Mouse (Mus musculus) midbrain, embryonic 16.5 days (tissue): ENCODE results near the gene Smg5. TPM values are rescaled to one million over a fixed set of nuclear protein-coding genes. Genes with fewer than 3 reads are reported as not detected.

ENCODE experiments used
- ATAC-seq: fragments of 200-750 bp; cut with Nextera tagmentation; 2 replicates; pipeline ENCODE4 v1.8.0; 2017; ENCODE audit warnings: moderate TSS enrichment
- H3K27ac ChIP-seq: fragments of 300-500 bp; sonication (generic); 2 replicates; pipeline ENCODE4 v1.5.1; 2014; ENCODE audit warnings: mild to moderate bottlenecking, low read length, mixed read lengths
- H3K27me3 ChIP-seq: fragments of 300-500 bp; sonication (generic); 2 replicates; pipeline ENCODE4 v1.6.1; 2014; ENCODE audit warnings: low read depth, low read length, mixed read lengths; ENCODE audit not compliant: control insufficient read depth, insufficient read depth
- H3K36me3 ChIP-seq: fragments of 300-500 bp; sonication (generic); 2 replicates; pipeline ENCODE4 v1.6.1; 2014; ENCODE audit warnings: mild to moderate bottlenecking, low read length, moderate library complexity, mixed read lengths; ENCODE audit not compliant: control insufficient read depth, insufficient read depth
- H3K4me1 ChIP-seq: fragments of 300-500 bp; sonication (generic); 2 replicates; pipeline ENCODE4 v1.6.1; 2014; ENCODE audit warnings: mild to moderate bottlenecking, low read length, mixed read lengths; ENCODE audit not compliant: control insufficient read depth, insufficient read depth
- H3K4me2 ChIP-seq: fragments of 300-500 bp; sonication (generic); 2 replicates; pipeline ENCODE4 v1.6.1; 2014; ENCODE audit warnings: mild to moderate bottlenecking, low read length, mixed read lengths
- H3K4me3 ChIP-seq: fragments of 300-500 bp; sonication (generic); 2 replicates; pipeline ENCODE4 v1.5.1; 2014; ENCODE audit warnings: low read depth, mild to moderate bottlenecking, low read length, moderate library complexity, mixed read lengths
- H3K9ac ChIP-seq: fragments of 300-500 bp; sonication (generic); 2 replicates; pipeline ENCODE4 v1.6.1; 2014; ENCODE audit warnings: low read depth, low read length, mixed read lengths
- H3K9me3 ChIP-seq: fragments of 300-500 bp; sonication (generic); replicated peaks from 2 replicates; pipeline ENCODE4 v1.6.1; 2014; ENCODE audit warnings: mild to moderate bottlenecking, low read length, mixed read lengths; ENCODE audit not compliant: control insufficient read depth, poor library complexity, severe bottlenecking
- WGBS: fragments of 180-500 bp; shearing (Covaris S2); extraction: QIAGEN DNeasy Blood & Tissue Kit; methylation state at CpG from one replicate; pipeline ENCODE4 v1.1.7; 2014; 5-methylcytosine and 5-hydroxymethylcytosine counted together
- polyA plus RNA-seq: library from polyadenylated mRNA; unstranded; fragments of >200 nt; fragmentation: Nextera tagmentation; extraction: Ambion mirVana; gene quantifications from 2 replicates; pipeline ENCODE4 v1.2.1, GENCODE M21; 2015

The Smg5 gene
- polyA plus RNA-seq, 1 experiment from 2014 or later = 61.4 TPM

GRCm38 (mm10) chr3:88299172-88299571, 36.9 kb upstream of the Smg5 start:
- no peak for ATAC-seq
- 87% methylated on average over 1 of the region's 1 CpGs for WGBS

GRCm38 (mm10) chr3:88324951-88325405, 11.1 kb upstream of the Smg5 start, which contains the start of gene Glmp:
Gene Glmp (plus strand): TSS chr3:88325023.
- ATAC-seq = peak; percentile 83
- no peak within 1 kb of the TSS for H3K27ac ChIP-seq
- H3K4me1 ChIP-seq = peaks cover 8% of the 10 kb centered on the region
- H3K4me2 ChIP-seq = peak within 1 kb of the TSS; percentile 82
- peaks cover 31% of the 10 kb centered on the region for H3K36me3 ChIP-seq
- no peaks in the 10 kb centered on the region for H3K9me3 ChIP-seq
- WGBS = 2% methylated on average over 10 of the region's 10 CpGs
- H3K4me3 ChIP-seq = peak within 1 kb of the TSS; percentile 46
- H3K9ac ChIP-seq = peak within 1 kb of the TSS; percentile 51
- H3K27me3 ChIP-seq = no peaks in the 10 kb centered on the region

More at GRCm38 (mm10) chr3:88299172-88299571, 36.9 kb upstream of the Smg5 start:
- H3K27me3 ChIP-seq = no peaks in the 10 kb centered on the region
- H3K4me1 ChIP-seq = peaks cover 15% of the 10 kb centered on the region
- H3K27ac ChIP-seq = no peak overlapping the region
- H3K9ac ChIP-seq = no peak overlapping the region
- H3K4me2 ChIP-seq = no peak overlapping the region
- no peaks in the 10 kb centered on the region for H3K9me3 ChIP-seq
- H3K4me3 ChIP-seq = no peak overlapping the region
- H3K36me3 ChIP-seq = peaks cover 35% of the 10 kb centered on the region

GRCm38 (mm10) chr3:88328956-88329355, 7.1 kb upstream of the Smg5 start:
- 81% methylated on average over 5 of the region's 5 CpGs for WGBS
- Histone ChIP-seq H3K9me3 (no peaks in the 10 kb centered on the region), H3K4me1 (peaks cover 8% of the 10 kb centered on the region), H3K36me3 (peaks cover 4% of the 10 kb centered on the region; the same call in 1 of the 2 replicates), H3K27ac (no peak overlapping the region), H3K4me2 (no peak overlapping the region), H3K4me3 (no peak overlapping the region), H3K27me3 (no peaks in the 10 kb centered on the region), H3K9ac (no peak overlapping the region)
- ATAC-seq = no peak

- H3K27ac ChIP-seq = no peak overlapping the region
- H3K9me3 ChIP-seq = no peaks in the 10 kb centered on the region
- H3K36me3 ChIP-seq = peaks cover 4% of the 10 kb centered on the region; the same call in 1 of the 2 replicates
- no peak for ATAC-seq
- no peaks in the 10 kb centered on the region for H3K27me3 ChIP-seq
- no peak overlapping the region for H3K4me3 ChIP-seq
- H3K4me2 ChIP-seq = no peak overlapping the region
- 23% methylated on average over 2 of the region's 2 CpGs for WGBS
- H3K4me1 ChIP-seq = peaks cover 5% of the 10 kb centered on the region
- no peak overlapping the region for H3K9ac ChIP-seq
Observed at GRCm38 (mm10) chr3:88331282-88331681, 4.8 kb upstream of the Smg5 start.

GRCm38 (mm10) chr3:88334029-88334658, 1.9 kb upstream of the Smg5 start:
- no peak overlapping the region for H3K9ac ChIP-seq
- H3K36me3 ChIP-seq = peaks cover 2% of the 10 kb centered on the region; the same call in 1 of the 2 replicates
- H3K27me3 ChIP-seq = no peaks in the 10 kb centered on the region
- no peak overlapping the region for H3K27ac ChIP-seq
- no peaks in the 10 kb centered on the region for H3K9me3 ChIP-seq
- ATAC-seq = no peak
- H3K4me1 ChIP-seq = peaks cover 19% of the 10 kb centered on the region
- no peak overlapping the region for H3K4me3 ChIP-seq
- H3K4me2 ChIP-seq = no peak overlapping the region
- 68% methylated on average over 12 of the region's 12 CpGs for WGBS

GRCm38 (mm10) chr3:88334902-88335435, 1.1 kb upstream of the Smg5 start:
- no peak for ATAC-seq
- H3K36me3 ChIP-seq = no peaks in the 10 kb centered on the region
- WGBS = 44% methylated on average over 3 of the region's 3 CpGs
- no peaks in the 10 kb centered on the region for H3K9me3 ChIP-seq
- no peak overlapping the region; the same call in 1 of the 2 replicates for H3K27ac ChIP-seq
- no peaks in the 10 kb centered on the region for H3K27me3 ChIP-seq
- peak overlapping the region; percentile 86 for H3K4me2 ChIP-seq
- H3K4me3 ChIP-seq = peak overlapping the region; percentile 70
- H3K4me1 ChIP-seq = peaks cover 19% of the 10 kb centered on the region
- peak overlapping the region; percentile 82 for H3K9ac ChIP-seq

GRCm38 (mm10) chr3:88335436-88336053, 515 bp upstream of the Smg5 start:
- Histone ChIP-seq H3K9me3 (no peaks in the 10 kb centered on the region), H3K9ac (peak overlapping the region; percentile 82), H3K4me3 (peak overlapping the region; percentile 70), H3K36me3 (no peaks in the 10 kb centered on the region), H3K4me2 (peak overlapping the region; percentile 86), H3K27ac (peak overlapping the region; percentile 95), H3K27me3 (no peaks in the 10 kb centered on the region), H3K4me1 (peaks cover 19% of the 10 kb centered on the region)
- peak; percentile 79 for ATAC-seq
- WGBS = 1% methylated on average over 27 of the region's 27 CpGs

- Histone ChIP-seq H3K27ac (no peak overlapping the region), H3K9me3 (no peaks in the 10 kb centered on the region), H3K4me3 (no peak overlapping the region; the same call in 1 of the 2 replicates), H3K27me3 (no peaks in the 10 kb centered on the region), H3K4me1 (peaks cover 19% of the 10 kb centered on the region), H3K9ac (no peak overlapping the region), H3K36me3 (peaks cover 4% of the 10 kb centered on the region), H3K4me2 (peak overlapping the region; percentile 65)
- no peak for ATAC-seq
- WGBS = 88% methylated on average over 11 of the region's 11 CpGs
Observed at GRCm38 (mm10) chr3:88337367-88338020, 1.4 kb downstream of the Smg5 start.
